Mouse (Mus musculus) lung, postnatal 14 days (tissue): Measurements from ENCODE around the gene Slc2a3.
"Not testable (repeated sequence)": the region's sequence is repeated elsewhere in the genome, so short reads cannot be mapped to it uniquely, and the experiment has no call there.

ENCODE experiments used
- DNase-seq: peaks from one replicate; pipeline ENCODE4 v3.0.0; 2021

The Slc2a3 gene

GRCm38 (mm10) chr6:122804418-122804817, 3.0 kb upstream of the Slc2a3 start:
- DNase-seq, result peak; percentile 88

- peak; percentile 15 for DNase-seq
Measured at GRCm38 (mm10) chr6:122801801-122802514, 518 bp upstream of the Slc2a3 start.

- DNase-seq, result peak; percentile 12
Measured at GRCm38 (mm10) chr6:122800640-122801300, 670 bp downstream of the Slc2a3 start.

- DNase-seq, result no peak
Measured at GRCm38 (mm10) chr6:122795254-122795935, 6.0 kb downstream of the Slc2a3 start.

GRCm38 (mm10) chr6:122786275-122786674, 15.2 kb downstream of the Slc2a3 start:
- peak; percentile 68 for DNase-seq

GRCm38 (mm10) chr6:122784866-122785265, 16.6 kb downstream of the Slc2a3 start:
- DNase-seq, result no peak

GRCm38 (mm10) chr6:122782164-122782563, 19.3 kb downstream of the Slc2a3 start:
- peak; percentile 24 for DNase-seq

- no peak for DNase-seq
Measured at GRCm38 (mm10) chr6:122781167-122781566, 20.3 kb downstream of the Slc2a3 start.

GRCm38 (mm10) chr6:122779916-122780315, 21.5 kb downstream of the Slc2a3 start:
- no peak for DNase-seq

- no peak for DNase-seq
Measured at GRCm38 (mm10) chr6:122776040-122776439, 25.4 kb downstream of the Slc2a3 start.

GRCm38 (mm10) chr6:122774345-122774744, 27.1 kb downstream of the Slc2a3 start:
- no peak for DNase-seq

- no peak for DNase-seq
Measured at GRCm38 (mm10) chr6:122772701-122773100, 28.7 kb downstream of the Slc2a3 start.

GRCm38 (mm10) chr6:122770760-122771315, 30.6 kb downstream of the Slc2a3 start:
- no peak for DNase-seq

- DNase-seq, result no peak
Measured at GRCm38 (mm10) chr6:122769771-122770759, 31.4 kb downstream of the Slc2a3 start.

- no peak for DNase-seq
Measured at GRCm38 (mm10) chr6:122768256-122768655, 33.2 kb downstream of the Slc2a3 start.

GRCm38 (mm10) chr6:122767012-122767411, 34.4 kb downstream of the Slc2a3 start:
- DNase-seq, result not testable (repeated sequence)

- DNase-seq, result no peak
Measured at GRCm38 (mm10) chr6:122766145-122766968, 35.1 kb downstream of the Slc2a3 start.

- no peak for DNase-seq
Measured at GRCm38 (mm10) chr6:122765298-122765956, 36.0 kb downstream of the Slc2a3 start.

GRCm38 (mm10) chr6:122764446-122765297, 36.8 kb downstream of the Slc2a3 start:
- no peak for DNase-seq
